Mouse (Mus musculus) MEL (cell line): ENCODE data around the gene Tnfrsf19. TPM values are rescaled to one million over a fixed set of nuclear protein-coding genes. Genes with fewer than 3 reads are reported as not detected.

Source experiments
- DNase-seq: peaks from one replicate; pipeline ENCODE4 v3.0.0; 2011; ENCODE audit warnings: low read depth, low spot score
- H3K27ac ChIP-seq: 2 replicates; pipeline ENCODE4 v1.5.1; 2012; ENCODE audit warnings: low read depth, mild to moderate bottlenecking, control low read depth, low read length, moderate library complexity; ENCODE audit not compliant: control insufficient read depth
- H3K27me3 ChIP-seq, 2 experiments: fragments of 150-350 bp in 1 of 2; sonication (generic) in 1 of 2; 2 replicates each; pipeline ENCODE4 v1.6.1; 2012; ENCODE audit warnings: low read length in 2 of 2, mild to moderate bottlenecking in 2 of 2, improper control_type of control experiment in 1 of 2, moderate library complexity in 1 of 2; ENCODE audit not compliant: insufficient read depth in 2 of 2, control insufficient read depth in 1 of 2
- H3K36me3 ChIP-seq, 2 experiments: 2 replicates each; pipeline ENCODE4 v1.6.1; 2012 to 2014; ENCODE audit warnings: low read length in 2 of 2, improper control_type of control experiment in 1 of 2, inconsistent platforms in 1 of 2, mild to moderate bottlenecking in 1 of 2; ENCODE audit not compliant: insufficient read depth in 2 of 2, control insufficient read depth in 1 of 2
- H3K4me1 ChIP-seq, 2 experiments: fragments of 150-350 bp in 1 of 2; sonication (generic) in 1 of 2; 2 replicates each; pipeline ENCODE4 v1.6.1; 2012; ENCODE audit warnings: low read length in 2 of 2, improper control_type of control experiment in 1 of 2, mild to moderate bottlenecking in 1 of 2; ENCODE audit not compliant: insufficient read depth in 2 of 2, control insufficient read depth in 1 of 2
- H3K4me3 ChIP-seq, 2 experiments: fragments of 150-350 bp in 1 of 2; sonication (generic) in 1 of 2; 2 replicates each; pipeline ENCODE4 v1.5.1; 2012; ENCODE audit warnings: low read depth in 2 of 2, low read length in 2 of 2, mild to moderate bottlenecking in 2 of 2, moderate library complexity in 2 of 2, control low read depth in 1 of 2, improper control_type of control experiment in 1 of 2; ENCODE audit not compliant: control insufficient read depth in 1 of 2, insufficient read depth in 1 of 2
- H3K79me2 ChIP-seq: 2 replicates; pipeline ENCODE4 v1.6.1; 2012; ENCODE audit warnings: mild to moderate bottlenecking, low read length, moderate library complexity; ENCODE audit not compliant: control insufficient read depth, poor library complexity, insufficient read depth
- H3K9ac ChIP-seq: 2 replicates; pipeline ENCODE4 v1.6.1; 2012; ENCODE audit warnings: low read depth, mild to moderate bottlenecking, control low read depth, low read length, moderate library complexity; ENCODE audit not compliant: control insufficient read depth, poor library complexity, severe bottlenecking
- H3K9me3 ChIP-seq: fragments of 150-350 bp; sonication (generic); replicated peaks from 2 replicates; pipeline ENCODE4 v1.6.1; 2012; ENCODE audit warnings: mild to moderate bottlenecking, low read length, improper control_type of control experiment, moderate library complexity; ENCODE audit not compliant: insufficient read depth
- BHLHE40 ChIP-seq: IDR thresholded peaks from 2 replicates; pipeline ENCODE4 v1.6.1; 2012; ENCODE audit warnings: low read depth, mild to moderate bottlenecking, inconsistent platforms, low read length, improper control_type of control experiment, borderline replicate concordance
- CHD1 ChIP-seq: IDR thresholded peaks from 2 replicates; pipeline ENCODE4 v1.6.1; 2012; ENCODE audit warnings: low read depth, mild to moderate bottlenecking, inconsistent platforms, low read length, improper control_type of control experiment
- CHD2 ChIP-seq: IDR thresholded peaks from 2 replicates; pipeline ENCODE4 v1.6.1; 2011; ENCODE audit warnings: low read length, improper control_type of control experiment
- CTCF ChIP-seq, 3 experiments: IDR thresholded peaks in 2 of 3; conservative IDR thresholded peaks in 1 of 3; 2 replicates each; pipeline ENCODE4 v1.5.1; 2011 to 2012; ENCODE audit warnings: low read length in 3 of 3, low read depth in 2 of 3, mild to moderate bottlenecking in 2 of 3, improper control_type of control experiment in 1 of 3, inconsistent platforms in 1 of 3, mixed read lengths in 1 of 3, moderate library complexity in 1 of 3; ENCODE audit not compliant: control insufficient read depth in 1 of 3, insufficient read depth in 1 of 3, poor library complexity in 1 of 3, severe bottlenecking in 1 of 3
- ELF1 ChIP-seq: IDR thresholded peaks from 2 replicates; pipeline ENCODE4 v1.6.1; 2014; ENCODE audit warnings: low read depth, mild to moderate bottlenecking, inconsistent platforms, low read length, improper control_type of control experiment, moderate library complexity
- EP300 ChIP-seq, 2 experiments: IDR thresholded peaks; 2 replicates each; pipeline ENCODE4 v1.6.1; 2011; ENCODE audit warnings: improper control_type of control experiment in 2 of 2, low read length in 2 of 2, low read depth in 1 of 2, mild to moderate bottlenecking in 1 of 2
- GABPA ChIP-seq: IDR thresholded peaks from 2 replicates; pipeline ENCODE4 v1.6.1; 2012; ENCODE audit warnings: low read depth, mild to moderate bottlenecking, inconsistent platforms, low read length, improper control_type of control experiment, moderate library complexity
- MAX ChIP-seq: IDR thresholded peaks from 2 replicates; pipeline ENCODE4 v1.6.1; 2011; ENCODE audit warnings: low read length, improper control_type of control experiment
- MXI1 ChIP-seq: IDR thresholded peaks from 2 replicates; pipeline ENCODE4 v1.6.1; 2011; ENCODE audit warnings: mild to moderate bottlenecking, low read depth, low read length, improper control_type of control experiment
- MYB ChIP-seq: IDR thresholded peaks from 2 replicates; pipeline ENCODE4 v1.6.1; 2011; ENCODE audit warnings: mild to moderate bottlenecking, low read depth, low read length, improper control_type of control experiment
- NELFE ChIP-seq: IDR thresholded peaks from 2 replicates; pipeline ENCODE4 v1.6.1; 2011; ENCODE audit warnings: low read depth, low read length, improper control_type of control experiment
- NRF1 ChIP-seq: IDR thresholded peaks from 2 replicates; pipeline ENCODE4 v1.6.1; 2014; ENCODE audit warnings: low read depth, mild to moderate bottlenecking, inconsistent platforms, low read length, improper control_type of control experiment, moderate library complexity; ENCODE audit not compliant: poor library complexity, insufficient read depth, severe bottlenecking
- POLR2A ChIP-seq, 2 experiments: IDR thresholded peaks; 2 replicates each; pipeline ENCODE4 v1.6.1; 2011 to 2012; ENCODE audit warnings: low read length in 2 of 2, mild to moderate bottlenecking in 2 of 2, control low read depth in 1 of 2, improper control_type of control experiment in 1 of 2, low read depth in 1 of 2, moderate library complexity in 1 of 2; ENCODE audit not compliant: control insufficient read depth in 1 of 2, insufficient read depth in 1 of 2, poor library complexity in 1 of 2
- POLR2AphosphoS5 ChIP-seq: IDR thresholded peaks from 2 replicates; pipeline ENCODE4 v1.6.1; 2012; ENCODE audit warnings: low read depth, borderline replicate concordance, mild to moderate bottlenecking, inconsistent platforms, low read length, moderate library complexity, mixed read lengths
- TAL1 ChIP-seq: IDR thresholded peaks from 2 replicates; pipeline ENCODE4 v1.6.1; 2012; ENCODE audit warnings: mild to moderate bottlenecking, inconsistent platforms, low read length, moderate library complexity, mixed read lengths
- TBP ChIP-seq: IDR thresholded peaks from 2 replicates; pipeline ENCODE4 v1.8.0; 2011; ENCODE audit warnings: low read depth, low read length, improper control_type of control experiment
- TCF12 ChIP-seq: IDR thresholded peaks from 2 replicates; pipeline ENCODE4 v1.6.1; 2014; ENCODE audit warnings: low read depth, mild to moderate bottlenecking, inconsistent platforms, low read length, improper control_type of control experiment, moderate library complexity
- UBTF ChIP-seq: IDR thresholded peaks from 2 replicates; pipeline ENCODE4 v1.6.1; 2012; ENCODE audit warnings: low read depth, mild to moderate bottlenecking, inconsistent platforms, low read length, improper control_type of control experiment, moderate library complexity, borderline replicate concordance; ENCODE audit not compliant: insufficient read depth
- USF2 ChIP-seq, 2 experiments: IDR thresholded peaks; 2 replicates each; pipeline ENCODE4 v1.6.1; 2011 to 2012; ENCODE audit warnings: improper control_type of control experiment in 2 of 2, low read length in 2 of 2, borderline replicate concordance in 1 of 2, inconsistent platforms in 1 of 2, low read depth in 1 of 2, mild to moderate bottlenecking in 1 of 2; ENCODE audit not compliant: insufficient read depth in 1 of 2
- ZKSCAN1 ChIP-seq: IDR thresholded peaks from 2 replicates; pipeline ENCODE4 v1.6.1; 2012; ENCODE audit warnings: low read depth, mild to moderate bottlenecking, inconsistent platforms, low read length, improper control_type of control experiment, moderate library complexity
- ZMIZ1 ChIP-seq: IDR thresholded peaks from 2 replicates; pipeline ENCODE4 v1.6.1; 2012; ENCODE audit warnings: low read depth, mild to moderate bottlenecking, inconsistent platforms, low read length, improper control_type of control experiment, moderate library complexity
- ZNF384 ChIP-seq: IDR thresholded peaks from 2 replicates; pipeline ENCODE4 v1.6.1; 2012; ENCODE audit warnings: low read depth, mild to moderate bottlenecking, inconsistent platforms, low read length, improper control_type of control experiment
- polyA plus RNA-seq, 2 experiments: library from polyadenylated mRNA; stranded (reverse) in 1 of 2; unstranded in 1 of 2; fragments of >175 nt in 1 of 2; fragments of >200 nt in 1 of 2; gene quantifications; 2 replicates each; pipeline versions ENCODE4 v1.2.1 to v1.2.4; 2012; ENCODE audit warnings: low replicate concordance in 2 of 2, low read depth in 1 of 2; ENCODE audit not compliant: insufficient read length in 2 of 2, insufficient read depth in 1 of 2, missing spikeins in 1 of 2
- total RNA-seq: library from RNA; depleted of rRNA; stranded (reverse); fragments of 300-350 nt; gene quantifications from 2 replicates; pipeline ENCODE4 v1.2.3, GENCODE M21; 2012

Gene Tnfrsf19
- total and polyA plus RNA-seq, 3 experiments = not detected

DNA sequence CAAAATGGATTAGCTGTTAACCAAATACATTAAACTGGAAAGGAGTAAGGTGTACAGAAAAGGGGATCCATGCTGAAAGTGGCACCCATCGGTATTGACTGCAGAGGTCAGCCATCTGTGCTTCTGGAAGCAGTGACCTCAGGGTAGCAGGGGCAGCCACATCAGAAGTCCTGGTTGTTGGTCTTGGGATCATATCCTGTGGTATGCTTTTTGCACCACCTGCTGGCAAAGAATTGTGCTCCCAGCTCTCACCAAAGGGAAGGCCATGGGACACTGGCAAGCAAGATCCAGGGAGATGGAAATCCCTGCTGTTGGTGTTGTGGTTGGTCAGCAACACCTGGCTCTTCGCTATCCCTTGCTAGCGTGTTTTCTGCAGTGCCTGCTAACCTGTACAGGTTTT lies 39.0 kb upstream of the Tnfrsf19 start:
- no peaks in the 10 kb centered on the region for H3K4me1 ChIP-seq
- no peak overlapping the region for H3K9ac ChIP-seq
- H3K9me3 ChIP-seq = no peaks in the 10 kb centered on the region
- TF ChIP-seq GABPA = no peak
- no peak for TF ChIP-seq EP300 (IDR thresholded peaks at IDR 0.05; ENCODE audit: low read depth in 1 of 2, low read length in 2 of 2)
- TF ChIP-seq POLR2AphosphoS5 = no peak
- TF ChIP-seq ELF1 = no peak
- TF ChIP-seq MYB = no peak
- TF ChIP-seq BHLHE40 = no peak
- TF ChIP-seq NRF1 = no peak
- no peak for TF ChIP-seq ZNF384
- TF ChIP-seq POLR2A (IDR thresholded peaks at IDR 0.05; ENCODE audit: control insufficient read depth in 1 of 2, insufficient read depth in 1 of 2, low read depth in 1 of 2, low read length in 2 of 2, poor library complexity in 1 of 2) = no peak
- TF ChIP-seq USF2 (IDR thresholded peaks at IDR 0.05; ENCODE audit: borderline replicate concordance in 1 of 2, insufficient read depth in 1 of 2, low read depth in 1 of 2, low read length in 2 of 2) = no peak
- TF ChIP-seq CHD1 = no peak
- no peak for TF ChIP-seq MAX
- no peak for TF ChIP-seq TAL1
- no peak for TF ChIP-seq TBP
- TF ChIP-seq UBTF = no peak
- TF ChIP-seq CTCF (IDR thresholded peaks at IDR 0.05 in 2 of 3, conservative IDR thresholded peaks at IDR 0.05 in 1 of 3; ENCODE audit: control insufficient read depth in 1 of 3, insufficient read depth in 1 of 3, low read depth in 2 of 3, low read length in 3 of 3, poor library complexity in 1 of 3, severe bottlenecking in 1 of 3) = no peak
- TF ChIP-seq ZMIZ1 = no peak
- H3K79me2 ChIP-seq = no peaks in the 10 kb centered on the region
- no peak for DNase-seq
- peaks cover 0 to 1% of the 10 kb centered on the region in 2 experiments; a peak in 2 of 4 replicates for H3K27me3 ChIP-seq
- H3K36me3 ChIP-seq = no peaks in the 10 kb centered on the region
- no peak overlapping the region for H3K4me3 ChIP-seq
- H3K27ac ChIP-seq = no peak overlapping the region

DNA sequence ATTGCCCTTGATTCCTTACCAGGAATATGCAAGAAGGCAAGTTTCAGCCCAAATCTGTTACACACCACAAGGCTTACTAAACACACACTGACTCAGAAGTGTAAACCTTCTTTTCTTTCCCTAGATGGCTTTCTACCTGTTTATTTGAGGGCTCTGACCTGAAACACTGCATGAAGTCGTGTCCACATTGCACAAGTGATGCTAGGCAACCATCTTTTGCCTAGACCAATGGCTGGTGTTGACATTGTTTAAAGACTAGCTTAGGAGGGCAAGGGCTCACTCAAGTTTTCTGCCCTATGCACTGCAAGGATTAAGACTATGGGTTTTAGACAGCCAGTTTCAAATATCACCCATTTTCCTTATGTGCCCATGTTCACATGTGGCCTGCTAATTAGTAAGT lies 23.3 kb upstream of the Tnfrsf19 start:
- Histone ChIP-seq H3K27me3 (peaks cover 6 to 14% of the 10 kb centered on the region in 2 experiments), H3K4me1 (no peaks in the 10 kb centered on the region), H3K79me2 (no peaks in the 10 kb centered on the region), H3K9ac (no peak overlapping the region), H3K4me3 (no peak overlapping the region), H3K27ac (no peak overlapping the region), H3K36me3 (no peaks in the 10 kb centered on the region), H3K9me3 (no peaks in the 10 kb centered on the region)
- TF ChIP-seq POLR2A (IDR thresholded peaks at IDR 0.05; ENCODE audit: control insufficient read depth in 1 of 2, insufficient read depth in 1 of 2, low read depth in 1 of 2, low read length in 2 of 2, poor library complexity in 1 of 2) = no peak
- no peak for TF ChIP-seq UBTF
- no peak for TF ChIP-seq CHD2
- no peak for TF ChIP-seq NELFE
- no peak for TF ChIP-seq TCF12
- no peak for TF ChIP-seq MYB
- no peak for TF ChIP-seq ZMIZ1
- no peak for TF ChIP-seq TBP
- TF ChIP-seq ZKSCAN1 = no peak
- TF ChIP-seq MXI1 = no peak
- TF ChIP-seq BHLHE40 = no peak
- no peak for DNase-seq
